8 mouse cellular contexts compared by ENCODE assay signal in the genomic region with DNA sequence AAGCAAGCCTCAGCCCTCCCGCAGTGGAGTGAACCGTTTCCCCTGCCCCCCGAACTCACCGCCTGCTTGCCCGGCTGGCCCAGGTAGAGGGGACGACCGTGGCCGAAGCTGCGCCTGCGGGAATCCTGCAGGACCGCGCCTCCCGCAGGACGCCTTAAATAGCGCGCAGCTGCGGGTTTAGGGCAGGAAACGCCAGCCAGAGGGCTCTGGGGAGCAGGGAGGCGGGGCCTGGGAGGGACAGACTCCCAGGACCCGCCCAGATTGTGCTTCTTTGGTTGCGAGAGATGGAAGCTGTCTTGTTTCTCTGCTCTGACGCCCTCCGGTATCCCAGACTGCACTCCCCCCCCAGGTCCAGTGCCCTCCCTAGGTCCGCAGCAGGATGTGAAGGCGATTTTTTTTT. TPM values are rescaled to one million over a fixed set of nuclear protein-coding genes. Genes with fewer than 3 reads are reported as not detected.
DNase-seq lines count a peak whose midpoint lies in the region; ATAC-seq lines count a peak whose summit lies in the region.

A gene (minus strand): TSS at position 179 of the 400 bp plus-strand sequence.

- peak within 1 kb of the TSS; percentile 89 for H3K4me2 ChIP-seq in intestine, embryonic 14.5 days (ENCODE audit: low read length)

- peaks cover 13% of the 10 kb centered on the region for H3K27me3 ChIP-seq in intestine, embryonic 14.5 days (replicated peaks; ENCODE audit: control insufficient read depth, insufficient read depth, low read length)
- H3K27me3 ChIP-seq in midbrain, embryonic 10.5 days (ENCODE audit: low read depth, poor library complexity, severe bottlenecking), result peaks cover 50% of the 10 kb centered on the region

- DNase-seq in spleen, adult 18-20 months, result peak; percentile 21 to 45
- DNase-seq in spleen, adult 12 weeks (ENCODE audit: low spot score), result no peak
- DNase-seq in embryo, embryonic 10.5 days (ENCODE audit: low spot score), result peak; percentile 90
- DNase-seq in gastrocnemius, postnatal 4 days (ENCODE audit: low spot score in 2 of 2), result peak in 1 of 2 experiments; percentile 72
- peak; percentile 78 for DNase-seq in intestine, embryonic 14.5 days (ENCODE audit: low spot score)
- peak; percentile 73 for DNase-seq in left cerebral cortex, postnatal 4 days
- DNase-seq in midbrain, embryonic 10.5 days (ENCODE audit: low spot score), result peak; percentile 74
- DNase-seq in skeletal muscle tissue, adult 2 months (ENCODE audit: low read depth, low spot score), result peak; percentile 56

- no peaks in the 10 kb centered on the region for H3K36me3 ChIP-seq in intestine, embryonic 14.5 days (ENCODE audit: control insufficient read depth, insufficient read depth, low read length)
- H3K36me3 ChIP-seq in midbrain, embryonic 10.5 days, result no peaks in the 10 kb centered on the region

- H3K4me3 ChIP-seq in intestine, embryonic 14.5 days (ENCODE audit: low read depth, low read length), result peak within 1 kb of the TSS; percentile 42
- H3K4me3 ChIP-seq in midbrain, embryonic 10.5 days, result peak within 1 kb of the TSS; percentile 65

- ATAC-seq in intestine, embryonic 14.5 days (replicated peaks; ENCODE audit: low FRiP score, low TSS enrichment, low read depth), result peak; percentile 72

- peak within 1 kb of the TSS; percentile 29; the same call in 1 of the 2 replicates for H3K9ac ChIP-seq in intestine, embryonic 14.5 days (ENCODE audit: low read length)

- no peak within 1 kb of the TSS for H3K27ac ChIP-seq in intestine, embryonic 14.5 days (ENCODE audit: low read depth)
- peak within 1 kb of the TSS; percentile 75 for H3K27ac ChIP-seq in midbrain, embryonic 10.5 days (replicated peaks)

- intact Hi-C loops in left cerebral cortex, postnatal 4 days (cut with DNase I), result loop anchor here (5.0 to 10.0 kb wide), 2 partner anchors 62 to 259 kb away; no protein-coding TSS in a partner anchor

- H3K9me3 ChIP-seq in intestine, embryonic 14.5 days (ENCODE audit: control insufficient read depth, low read length), result no peaks in the 10 kb centered on the region
- H3K9me3 ChIP-seq in midbrain, embryonic 10.5 days (replicated peaks), result no peaks in the 10 kb centered on the region

- H3K4me1 ChIP-seq in intestine, embryonic 14.5 days (replicated peaks; ENCODE audit: control insufficient read depth, insufficient read depth, low read length), result no peaks in the 10 kb centered on the region; the same call in 1 of the 2 replicates
- peaks cover 21% of the 10 kb centered on the region for H3K4me1 ChIP-seq in midbrain, embryonic 10.5 days

- WGBS in intestine, embryonic 14.5 days, result under 1% methylated on average over 25 of the region's 25 CpGs
- WGBS in midbrain, embryonic 10.5 days, result under 1% methylated on average over 25 of the region's 25 CpGs

RNA-seq across cellular contexts. Expression of the gene that starts here (rescaled TPM):
- total RNA-seq in gastrocnemius, postnatal 4 days (2021), result 10 to 100 TPM; 18.2 to 19.5 TPM
- 22.5 and 22.9 TPM in 2 replicates for polyA plus RNA-seq in intestine, embryonic 14.5 days (2014; fragmentation: Nextera tagmentation; extraction: Ambion mirVana)
- total RNA-seq in left cerebral cortex, postnatal 4 days (2021), result 10 to 100 TPM; 11.3 to 12.9 TPM
- polyA plus RNA-seq in midbrain, embryonic 10.5 days (2016; fragmentation: Nextera tagmentation; extraction: Ambion mirVana), result 17.1 and 20.6 TPM in 2 replicates
